Mouse (Mus musculus) brain, adult 2 months (tissue): Measurements from ENCODE around the gene Esp34.

Experiments used
- DNase-seq: peaks from one replicate; pipeline ENCODE4 v3.0.0; 2011; ENCODE audit warnings: low read depth, low spot score

The Esp34 gene

GRCm38 (mm10) chr17:38553892-38554291, at the start of gene Esp34:
TSS of gene Esp34 (plus strand) at chr17:38554192.
- DNase-seq = no peak

GRCm38 (mm10) chr17:38562527-38562926, 8.5 kb downstream of the Esp34 start:
- no peak for DNase-seq
